Mouse (Mus musculus): ENCODE measurements around the gene Ticrr. TPM values are rescaled to one million over a fixed set of nuclear protein-coding genes. Genes with fewer than 3 reads are reported as not detected.

Gene Ticrr
- polyA plus RNA-seq, 1 experiment from 2014 or later: 16.2 TPM

DNA sequence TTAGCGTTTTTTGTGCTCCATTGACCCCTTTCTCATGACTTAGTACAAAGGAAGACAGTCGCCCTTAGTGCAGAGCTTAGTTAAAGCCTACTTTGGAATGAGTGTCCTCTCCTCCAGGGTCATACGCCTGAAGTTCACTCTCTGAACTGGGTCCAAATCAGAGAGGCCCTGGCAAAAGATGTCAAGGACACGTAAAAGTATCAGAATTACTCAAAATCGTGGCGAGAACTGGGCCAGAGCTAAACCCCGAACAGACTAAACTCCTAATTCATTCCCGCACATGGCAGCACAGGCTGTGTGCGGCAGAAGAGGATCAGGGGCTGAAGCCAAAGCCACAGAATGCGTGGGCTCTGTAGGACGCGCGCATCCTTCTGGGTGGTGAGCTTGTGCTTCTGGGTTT is 71.4 kb downstream of the Ticrr start:
- WGBS: 78% methylated on average over 13 of the region's 13 CpGs
- ATAC-seq (replicated peaks; ENCODE audit: low FRiP score) (no peak), DNase-seq (ENCODE audit: low spot score) (no peak)
- Histone ChIP-seq H3K36me3 (ENCODE audit: control insufficient read depth, insufficient read depth, low read length) (no peaks in the 10 kb centered on the region), H3K4me1 (replicated peaks; ENCODE audit: control insufficient read depth, insufficient read depth, low read length) (no peaks in the 10 kb centered on the region), H3K4me2 (no peak overlapping the region), H3K9ac (ENCODE audit: low read depth, low read length) (no peak overlapping the region), H3K27me3 (replicated peaks; ENCODE audit: control insufficient read depth, insufficient read depth, low read length) (peaks cover 3% of the 10 kb centered on the region; the same call in 1 of the 2 replicates), H3K4me3 (ENCODE audit: low read depth, low read length) (no peak overlapping the region), H3K27ac (ENCODE audit: low read depth, low read length) (no peak overlapping the region), H3K9me3 (ENCODE audit: control insufficient read depth, low read length) (no peaks in the 10 kb centered on the region)

DNA sequence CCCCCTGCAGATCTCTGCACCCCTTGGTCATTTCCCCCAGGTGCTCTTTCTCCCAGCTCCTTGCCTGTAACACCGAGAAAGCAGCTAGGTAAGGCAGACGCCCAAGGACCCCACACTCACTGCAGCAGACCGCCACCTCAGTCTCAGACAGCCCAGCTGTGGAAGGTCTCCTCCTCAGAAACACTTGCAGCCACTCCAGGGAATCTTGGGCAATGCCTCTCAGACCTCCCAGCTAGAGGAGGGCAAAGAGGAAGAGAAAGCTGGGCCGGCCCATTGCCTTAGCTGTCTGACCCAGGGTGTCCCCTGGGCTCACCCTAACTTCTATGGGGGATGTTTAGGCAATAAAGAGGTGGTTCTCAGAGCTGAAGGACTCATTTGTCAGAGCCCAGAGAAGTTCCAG is 72.6 kb downstream of the Ticrr start, which contains the start of gene Plin1:
Gene Plin1 (minus strand): TSS at position 282 of the 400 bp plus-strand sequence.
- WGBS: 56% methylated on average over 4 of the region's 4 CpGs

DNA sequence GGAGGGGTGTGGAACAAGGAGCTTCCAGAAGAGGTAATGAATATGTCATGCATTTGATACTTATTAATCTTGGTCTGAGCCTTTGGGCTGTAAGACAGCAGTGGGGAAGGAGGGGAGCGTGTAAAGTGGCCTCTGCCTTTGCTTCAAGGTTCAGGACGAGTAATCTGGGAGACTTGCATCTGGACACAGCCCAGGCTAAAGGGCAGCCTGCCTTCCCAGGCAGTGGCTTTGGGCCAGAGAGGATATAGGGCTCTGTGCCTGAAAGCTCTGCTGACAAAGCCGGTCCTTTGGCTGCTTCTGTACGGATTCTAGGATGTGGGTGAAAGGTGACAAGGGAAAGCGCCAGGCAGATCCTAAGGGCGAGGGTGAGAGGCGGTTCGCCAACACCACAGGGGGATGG is 74.6 kb downstream of the Ticrr start:
- no peaks in the 10 kb centered on the region for H3K9me3 ChIP-seq (ENCODE audit: control insufficient read depth, low read length)
- no peak overlapping the region for H3K27ac ChIP-seq (ENCODE audit: low read depth, low read length)
- no peaks in the 10 kb centered on the region for H3K36me3 ChIP-seq (ENCODE audit: control insufficient read depth, insufficient read depth, low read length)
- H3K4me1 ChIP-seq (replicated peaks; ENCODE audit: control insufficient read depth, insufficient read depth, low read length): no peaks in the 10 kb centered on the region
- H3K4me3 ChIP-seq (ENCODE audit: low read depth, low read length): no peak overlapping the region
- 80% methylated on average over 8 of the region's 8 CpGs for WGBS
- H3K9ac ChIP-seq (ENCODE audit: low read depth, low read length): no peak overlapping the region
- no peak overlapping the region for H3K4me2 ChIP-seq
- 0 out of 2 replicates have a peak, but pooled peaks cover 3% of the 10 kb centered on the region for H3K27me3 ChIP-seq (replicated peaks; ENCODE audit: control insufficient read depth, insufficient read depth, low read length)
- DNase-seq (ENCODE audit: low spot score): no peak
- no peak for ATAC-seq (replicated peaks; ENCODE audit: low FRiP score)

More for the DNA sequence above, 72.6 kb downstream of the Ticrr start, which contains the start of gene Plin1:
- Histone ChIP-seq H3K4me1 (replicated peaks; ENCODE audit: control insufficient read depth, insufficient read depth, low read length) (no peaks in the 10 kb centered on the region), H3K4me2 (no peak within 1 kb of the TSS), H3K27ac (ENCODE audit: low read depth, low read length) (no peak within 1 kb of the TSS), H3K4me3 (ENCODE audit: low read depth, low read length) (no peak within 1 kb of the TSS), H3K9ac (ENCODE audit: low read depth, low read length) (no peak within 1 kb of the TSS), H3K27me3 (replicated peaks; ENCODE audit: control insufficient read depth, insufficient read depth, low read length) (0 out of 2 replicates have a peak, but pooled peaks cover 3% of the 10 kb centered on the region), H3K36me3 (ENCODE audit: control insufficient read depth, insufficient read depth, low read length) (no peaks in the 10 kb centered on the region), H3K9me3 (ENCODE audit: control insufficient read depth, low read length) (no peaks in the 10 kb centered on the region)
- no peak for ATAC-seq (replicated peaks; ENCODE audit: low FRiP score)
- no peak for DNase-seq (ENCODE audit: low spot score)

DNA sequence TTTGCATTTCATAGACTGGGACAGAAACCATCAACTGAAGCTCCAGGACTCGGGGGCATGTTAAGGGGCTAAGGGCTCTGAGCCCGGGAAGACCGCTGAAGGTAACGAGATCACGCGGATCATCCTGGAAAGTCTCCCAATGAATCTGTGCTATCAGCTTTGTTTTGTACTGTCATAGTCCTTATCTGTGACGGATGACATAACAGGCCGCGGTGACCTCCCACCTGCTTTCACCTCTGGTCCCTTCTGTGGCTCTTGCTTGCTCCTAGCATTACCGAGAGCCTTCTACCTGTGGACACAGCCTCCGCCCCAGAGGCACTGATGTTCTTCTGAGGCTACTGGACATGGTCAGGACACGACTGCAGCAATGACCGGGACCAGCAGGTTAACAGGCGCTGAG is 76.5 kb downstream of the Ticrr start:
- H3K4me2 ChIP-seq: no peak overlapping the region
- H3K9ac ChIP-seq (ENCODE audit: low read depth, low read length): no peak overlapping the region
- WGBS: 84% methylated on average over 14 of the region's 14 CpGs
- no peak overlapping the region for H3K4me3 ChIP-seq (ENCODE audit: low read depth, low read length)
- no peaks in the 10 kb centered on the region for H3K27me3 ChIP-seq (replicated peaks; ENCODE audit: control insufficient read depth, insufficient read depth, low read length)
- DNase-seq (ENCODE audit: low spot score) (no peak), ATAC-seq (replicated peaks; ENCODE audit: low FRiP score) (no peak)
- no peaks in the 10 kb centered on the region for H3K9me3 ChIP-seq (ENCODE audit: control insufficient read depth, low read length)
- no peak overlapping the region for H3K27ac ChIP-seq (ENCODE audit: low read depth, low read length)
- no peaks in the 10 kb centered on the region for H3K36me3 ChIP-seq (ENCODE audit: control insufficient read depth, insufficient read depth, low read length)
- no peaks in the 10 kb centered on the region for H3K4me1 ChIP-seq (replicated peaks; ENCODE audit: control insufficient read depth, insufficient read depth, low read length)

DNA sequence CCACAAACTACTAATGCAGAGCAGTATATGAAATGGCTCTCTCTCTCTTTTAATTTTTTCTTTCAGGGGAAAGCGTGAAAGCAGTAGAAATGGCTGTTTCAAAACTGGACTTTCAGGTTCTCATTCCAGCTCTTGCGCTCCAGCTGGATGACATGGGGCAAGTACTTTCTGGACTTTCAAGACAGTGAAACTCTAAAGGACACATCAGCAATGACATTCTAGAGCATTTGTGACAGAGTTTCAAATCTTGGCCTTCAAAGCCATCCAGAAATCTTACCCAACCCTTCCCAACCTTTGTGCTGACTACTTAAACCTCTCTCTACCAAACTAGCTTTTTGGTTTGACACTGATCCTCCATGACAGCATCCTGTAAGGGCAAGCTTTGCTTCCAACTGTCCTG is 78.9 kb downstream of the Ticrr start:
- ATAC-seq (replicated peaks; ENCODE audit: low FRiP score): no peak

DNA sequence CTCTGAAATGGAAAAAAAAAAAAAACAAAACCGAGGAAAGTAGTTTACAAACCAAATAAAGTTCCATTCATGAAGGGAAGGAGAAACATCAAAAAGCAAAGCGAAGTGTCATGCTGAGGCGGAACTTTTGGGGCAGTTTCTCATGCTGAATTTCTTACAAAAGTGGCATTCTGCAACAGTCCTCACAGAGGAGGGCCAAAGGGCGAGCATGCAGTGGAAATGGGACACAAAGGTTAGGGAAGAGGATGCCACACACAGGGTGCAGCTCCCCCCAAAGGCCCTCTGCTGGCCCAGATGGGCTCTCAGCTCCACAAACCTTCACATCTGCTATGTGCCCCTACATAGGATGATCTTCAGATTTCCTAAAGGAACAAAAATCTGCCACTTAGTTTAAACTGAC is 80.3 kb downstream of the Ticrr start:
- DNase-seq (ENCODE audit: low spot score): no peak
- H3K4me3 ChIP-seq (ENCODE audit: low read depth, low read length): no peak overlapping the region
- no peak overlapping the region for H3K9ac ChIP-seq (ENCODE audit: low read depth, low read length)
- H3K27me3 ChIP-seq (replicated peaks; ENCODE audit: control insufficient read depth, insufficient read depth, low read length): no peaks in the 10 kb centered on the region
- H3K4me1 ChIP-seq (replicated peaks; ENCODE audit: control insufficient read depth, insufficient read depth, low read length): peaks cover 3% of the 10 kb centered on the region; the same call in 1 of the 2 replicates
- WGBS: 76% methylated on average over 4 of the region's 4 CpGs
- ATAC-seq (replicated peaks; ENCODE audit: low FRiP score): no peak
- no peak overlapping the region for H3K4me2 ChIP-seq
- H3K27ac ChIP-seq (ENCODE audit: low read depth, low read length): no peak overlapping the region
- H3K9me3 ChIP-seq (ENCODE audit: control insufficient read depth, low read length): no peaks in the 10 kb centered on the region
- H3K36me3 ChIP-seq (ENCODE audit: control insufficient read depth, insufficient read depth, low read length): no peaks in the 10 kb centered on the region

More for the DNA sequence above, 78.9 kb downstream of the Ticrr start:
- no peak overlapping the region for H3K4me2 ChIP-seq
- H3K4me1 ChIP-seq (replicated peaks; ENCODE audit: control insufficient read depth, insufficient read depth, low read length): peaks cover 3% of the 10 kb centered on the region; the same call in 1 of the 2 replicates
- H3K36me3 ChIP-seq (ENCODE audit: control insufficient read depth, insufficient read depth, low read length): no peaks in the 10 kb centered on the region
- no peak for DNase-seq (ENCODE audit: low spot score)
- H3K4me3 ChIP-seq (ENCODE audit: low read depth, low read length): no peak overlapping the region
- H3K27me3 ChIP-seq (replicated peaks; ENCODE audit: control insufficient read depth, insufficient read depth, low read length): no peaks in the 10 kb centered on the region
- WGBS: 96% methylated on average over 2 of the region's 2 CpGs
- no peak overlapping the region for H3K27ac ChIP-seq (ENCODE audit: low read depth, low read length)
- H3K9me3 ChIP-seq (ENCODE audit: control insufficient read depth, low read length): no peaks in the 10 kb centered on the region
- H3K9ac ChIP-seq (ENCODE audit: low read depth, low read length): no peak overlapping the region

DNA sequence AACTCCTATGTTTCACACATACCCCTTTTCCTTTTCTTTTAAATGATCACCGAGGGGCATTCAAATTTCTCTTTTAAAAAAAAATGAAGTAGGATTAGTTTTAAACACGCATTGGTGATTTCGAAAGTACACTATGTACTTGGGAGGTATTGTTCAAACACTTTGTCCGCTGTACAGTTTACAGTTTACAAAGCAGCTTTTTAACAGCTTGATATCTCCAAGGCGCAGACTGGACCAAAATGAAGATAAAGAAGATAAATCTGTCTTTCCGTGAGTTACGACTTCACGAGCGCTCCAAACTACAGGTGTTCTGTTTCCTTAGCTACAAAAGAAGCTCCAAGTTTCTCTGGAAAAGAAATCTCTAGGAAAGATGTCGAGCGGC is 82.3 kb downstream of the Ticrr start:
- Histone ChIP-seq H3K4me1 (replicated peaks; ENCODE audit: control insufficient read depth, insufficient read depth, low read length) (peaks cover 3% of the 10 kb centered on the region; the same call in 1 of the 2 replicates), H3K9me3 (ENCODE audit: control insufficient read depth, low read length) (no peaks in the 10 kb centered on the region), H3K27me3 (replicated peaks; ENCODE audit: control insufficient read depth, insufficient read depth, low read length) (no peaks in the 10 kb centered on the region), H3K4me3 (ENCODE audit: low read depth, low read length) (peak overlapping the region; percentile 69), H3K27ac (ENCODE audit: low read depth, low read length) (no peak overlapping the region), H3K9ac (ENCODE audit: low read depth, low read length) (peak overlapping the region; percentile 55; the same call in 1 of the 2 replicates), H3K36me3 (ENCODE audit: control insufficient read depth, insufficient read depth, low read length) (no peaks in the 10 kb centered on the region), H3K4me2 (peak overlapping the region; percentile 99)
- WGBS: 17% methylated on average over 11 of the region's 11 CpGs
- DNase-seq (ENCODE audit: low spot score) (no peak), ATAC-seq (replicated peaks; ENCODE audit: low FRiP score) (no peak)

DNA sequence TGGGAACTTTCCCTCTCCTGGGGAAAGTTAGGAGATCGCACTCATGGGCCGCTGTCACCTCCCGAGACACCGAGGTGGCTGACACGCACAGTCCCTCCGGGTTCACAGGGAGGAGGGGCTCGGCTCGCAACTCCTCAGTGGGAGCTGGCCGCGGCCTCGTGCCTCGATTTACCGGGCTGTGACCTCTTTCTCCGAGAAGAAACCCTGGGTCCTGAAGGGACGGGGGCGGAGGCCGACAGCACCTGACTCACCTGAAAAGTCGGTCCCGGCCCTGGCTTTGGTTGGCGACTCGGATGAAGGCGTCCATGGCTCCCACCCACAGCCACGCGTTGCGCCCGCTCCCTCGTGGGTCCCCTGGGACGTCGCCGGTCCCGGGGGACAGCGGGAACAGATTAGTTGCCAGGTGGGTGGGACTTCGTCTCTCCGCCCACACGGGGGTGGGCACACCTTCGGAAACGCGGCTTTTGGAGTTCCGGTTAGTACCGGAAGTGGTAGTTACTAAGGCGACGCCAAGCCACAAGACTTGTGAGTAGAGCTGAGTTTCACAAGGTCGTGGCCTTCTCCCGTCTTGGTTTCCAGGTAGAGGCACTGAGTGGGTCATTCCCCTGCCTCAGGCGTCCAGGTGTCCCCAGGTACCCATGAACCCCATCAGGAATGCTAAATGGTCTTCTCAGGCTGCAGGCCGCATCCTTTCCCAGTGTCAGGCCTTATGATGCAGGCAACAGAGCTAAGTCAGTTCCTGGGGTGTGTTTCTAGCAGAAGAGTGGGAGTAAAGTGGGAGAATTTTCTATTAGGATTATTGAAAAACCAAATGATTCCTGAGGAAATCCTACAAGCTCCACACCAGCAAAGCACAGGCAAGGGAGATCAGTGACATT is 82.9 kb downstream of the Ticrr start, which contains the start of the genes Pex11a and Wdr93:
Gene Pex11a (minus strand): TSS at position 473 of the 878 bp plus-strand sequence.
Gene Wdr93 (plus strand): TSS at position 505 of the 878 bp plus-strand sequence.
- Histone ChIP-seq H3K4me1 (replicated peaks; ENCODE audit: control insufficient read depth, insufficient read depth, low read length) (peaks cover 3% of the 10 kb centered on the region; the same call in 1 of the 2 replicates), H3K9ac (ENCODE audit: low read depth, low read length) (peak within 1 kb of the TSS; percentile 55), H3K27ac (ENCODE audit: low read depth, low read length) (no peak within 1 kb of the TSS), H3K4me2 (peak within 1 kb of the TSS; percentile 99), H3K9me3 (ENCODE audit: control insufficient read depth, low read length) (no peaks in the 10 kb centered on the region), H3K36me3 (ENCODE audit: control insufficient read depth, insufficient read depth, low read length) (no peaks in the 10 kb centered on the region), H3K27me3 (replicated peaks; ENCODE audit: control insufficient read depth, insufficient read depth, low read length) (no peaks in the 10 kb centered on the region), H3K4me3 (ENCODE audit: low read depth, low read length) (peak within 1 kb of the TSS; percentile 69)
- WGBS: 3% methylated on average over 46 of the region's 46 CpGs
- DNase-seq (ENCODE audit: low spot score): peak; percentile 78
- ATAC-seq (replicated peaks; ENCODE audit: low FRiP score): peak; percentile 82
